Mouse (Mus musculus): ENCODE measurements around the gene Ptpn20.

Ptpn20 gene

DNA sequence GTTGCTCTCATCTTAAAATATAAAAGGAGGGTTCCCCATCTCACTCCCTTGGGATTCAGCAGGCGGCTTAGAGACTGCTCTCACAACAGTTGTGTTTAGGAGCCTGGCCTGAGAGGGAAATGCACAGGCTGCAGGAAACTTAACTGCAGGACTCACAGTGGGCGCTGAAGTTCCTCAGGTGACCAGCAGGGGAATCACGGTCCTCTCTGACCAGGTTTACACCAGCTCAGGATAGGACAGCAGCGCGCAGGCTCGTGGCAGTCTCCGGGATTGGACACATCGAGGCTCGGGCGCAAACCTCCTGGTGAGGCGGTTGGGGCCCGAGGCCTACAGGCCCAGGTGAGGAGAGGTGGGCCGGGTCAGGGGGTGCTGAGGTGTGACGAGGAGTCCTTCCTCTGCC is at the start of gene Ptpn20:
Ptpn20 (plus strand) TSS at position 257 of the 400 bp plus-strand sequence.
- peak in 1 of 2 experiments; percentile 46 for DNase-seq

DNA sequence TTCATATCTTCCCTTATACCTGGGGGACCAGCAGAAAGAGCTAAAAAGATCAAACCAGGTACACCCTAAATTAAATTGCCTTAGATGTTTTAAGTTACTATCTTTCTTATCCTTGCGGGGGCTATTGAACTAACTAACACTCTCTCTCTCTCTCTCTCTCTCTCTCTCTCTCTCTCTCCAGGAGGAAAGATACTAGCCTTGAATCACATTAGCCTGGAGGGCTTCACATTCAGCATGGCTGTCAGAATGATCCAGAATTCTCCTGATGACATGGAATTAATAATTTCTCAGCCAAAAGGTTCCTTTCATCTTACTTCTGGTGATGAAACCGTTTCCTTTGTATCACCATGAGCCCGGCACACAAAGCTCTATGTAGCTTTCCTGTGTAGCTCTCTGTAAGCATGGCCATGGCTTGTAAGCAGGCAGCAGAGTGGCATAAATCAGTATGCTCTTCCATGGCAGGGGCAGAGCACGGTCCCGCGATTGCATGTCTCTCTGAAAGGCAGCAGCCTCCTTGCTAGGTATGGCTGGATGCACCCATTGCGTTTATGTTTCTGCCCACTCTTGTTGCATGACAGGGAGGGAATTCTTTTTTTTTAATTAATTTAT is 49.3 kb upstream of the Ptpn20 start:
- DNase-seq = no peak

GRCm38 (mm10) chr14:33545565-33546143 is 43.4 kb upstream of the Ptpn20 start:
- DNase-seq = no peak

GRCm38 (mm10) chr14:33548650-33549049 is 40.4 kb upstream of the Ptpn20 start:
- DNase-seq = no peak

DNA sequence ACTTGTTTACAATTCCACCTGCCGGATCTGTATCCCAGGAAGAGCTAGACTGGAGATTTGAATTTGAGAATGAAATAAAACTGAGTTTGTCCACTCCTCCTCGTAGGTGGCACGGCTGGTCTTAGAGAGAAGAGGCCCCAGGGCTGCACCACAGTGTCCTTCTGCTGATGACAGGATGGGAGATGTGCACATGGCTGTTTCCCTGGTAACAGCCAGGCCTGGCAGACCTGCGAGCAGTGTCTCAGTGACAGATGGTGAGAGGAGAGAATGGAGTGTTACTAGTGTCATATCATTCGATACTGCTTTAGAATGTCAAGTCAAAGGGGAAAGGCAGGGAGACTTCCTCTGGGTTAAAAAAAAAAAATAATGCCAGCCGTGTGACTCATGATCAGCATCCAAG is 39.2 kb upstream of the Ptpn20 start:
- DNase-seq = no peak

- DNase-seq = no peak
Observed at GRCm38 (mm10) chr14:33570737-33571136, 18.3 kb upstream of the Ptpn20 start.

DNA sequence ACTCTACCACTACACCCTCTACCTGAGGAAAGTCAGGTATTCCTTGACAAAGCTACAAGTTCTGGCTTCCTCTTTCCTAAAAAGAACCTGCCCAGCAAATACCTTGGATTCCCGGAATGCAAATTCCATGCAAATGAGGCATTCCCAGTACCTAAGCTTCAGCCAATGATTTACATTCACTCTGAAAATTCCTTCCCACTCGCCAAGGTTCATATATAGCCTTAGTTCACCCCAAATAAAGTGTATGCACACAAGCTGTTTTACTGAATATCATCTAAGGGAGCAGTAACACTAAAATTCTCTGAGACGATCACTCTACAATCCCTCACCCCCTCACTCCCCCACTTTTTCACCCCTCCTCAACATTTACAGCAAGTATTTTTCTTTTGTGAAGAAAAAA is 15.4 kb upstream of the Ptpn20 start:
- DNase-seq = no peak

- peak in 1 of 2 experiments; percentile 4 for DNase-seq
Observed at GRCm38 (mm10) chr14:33579771-33580484, 9.1 kb upstream of the Ptpn20 start.

- no peak for DNase-seq
Observed at GRCm38 (mm10) chr14:33598376-33599130, 9.5 kb downstream of the Ptpn20 start.

- no peak for DNase-seq
Observed at GRCm38 (mm10) chr14:33607431-33607830, 18.4 kb downstream of the Ptpn20 start.

DNA sequence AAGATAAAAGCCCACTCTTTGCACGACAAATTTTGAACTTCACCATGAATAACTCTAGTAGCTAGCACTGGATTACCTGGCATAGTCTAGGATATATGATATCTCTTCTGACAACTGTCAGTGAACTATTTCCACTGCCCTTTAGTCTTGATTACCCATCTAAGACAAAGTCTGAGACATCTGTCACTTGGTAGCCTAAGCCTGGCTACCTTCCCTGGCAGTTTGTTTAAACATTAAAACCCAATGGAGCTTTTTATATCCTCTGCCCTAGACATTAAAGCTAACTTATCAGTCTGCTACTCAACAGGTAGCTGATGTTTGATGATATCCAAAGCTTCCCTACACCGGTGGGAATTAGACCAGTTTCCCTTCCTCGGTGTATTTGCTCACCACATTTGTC is 36.0 kb downstream of the Ptpn20 start:
- DNase-seq = peak; percentile 36 to 53

DNA sequence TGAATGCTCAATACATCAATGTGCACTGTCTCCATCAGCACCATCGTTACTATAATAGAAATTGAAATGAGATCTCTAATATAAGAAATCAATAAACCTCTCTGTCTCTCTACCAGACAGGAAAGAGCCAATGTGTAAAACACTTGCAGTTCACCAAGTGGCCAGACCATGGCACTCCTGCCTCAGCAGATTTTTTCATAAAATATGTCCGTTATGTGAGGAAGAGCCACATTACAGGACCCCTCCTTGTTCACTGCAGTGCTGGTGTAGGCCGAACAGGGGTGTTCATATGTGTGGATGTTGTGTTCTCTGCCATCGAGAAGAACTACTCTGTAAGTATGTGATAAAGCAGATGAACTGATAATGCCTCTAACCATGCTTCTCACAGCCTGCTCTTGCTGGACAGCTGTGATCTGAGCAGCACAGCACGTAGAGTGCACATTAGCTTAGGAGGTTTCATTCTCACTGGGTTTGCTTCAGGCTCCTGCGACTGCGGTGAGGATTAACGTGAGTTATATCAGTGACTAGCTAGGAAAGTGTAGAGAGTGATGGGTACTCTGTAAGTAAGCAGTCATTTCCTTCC is 43.9 kb downstream of the Ptpn20 start:
- DNase-seq = peak in 1 of 2 experiments; percentile 46

GRCm38 (mm10) chr14:33634354-33634753 is 45.3 kb downstream of the Ptpn20 start:
- no peak for DNase-seq

GRCm38 (mm10) chr14:33634774-33635173 is 45.8 kb downstream of the Ptpn20 start:
- DNase-seq = no peak

DNA sequence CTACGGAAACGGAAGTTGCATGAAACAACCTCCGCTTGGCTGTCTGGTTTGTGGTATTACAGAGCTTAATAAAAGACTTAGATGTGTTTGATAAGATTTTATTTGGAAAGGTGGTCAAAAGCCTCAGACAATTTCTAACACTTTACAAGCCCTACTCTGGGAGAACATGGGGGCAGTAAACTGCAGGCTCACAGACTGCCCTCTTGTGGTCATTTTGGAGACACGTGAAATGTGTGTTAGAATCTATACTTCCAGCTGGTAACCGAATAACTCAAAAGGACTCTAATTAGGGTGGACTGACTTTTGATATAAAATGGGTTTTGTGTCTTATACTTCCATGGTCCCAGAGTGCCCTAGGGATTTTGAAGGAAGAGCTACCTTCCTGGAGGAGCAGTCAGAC is 50.4 kb downstream of the Ptpn20 start:
- peak in 1 of 2 experiments; percentile 17 for DNase-seq

DNA sequence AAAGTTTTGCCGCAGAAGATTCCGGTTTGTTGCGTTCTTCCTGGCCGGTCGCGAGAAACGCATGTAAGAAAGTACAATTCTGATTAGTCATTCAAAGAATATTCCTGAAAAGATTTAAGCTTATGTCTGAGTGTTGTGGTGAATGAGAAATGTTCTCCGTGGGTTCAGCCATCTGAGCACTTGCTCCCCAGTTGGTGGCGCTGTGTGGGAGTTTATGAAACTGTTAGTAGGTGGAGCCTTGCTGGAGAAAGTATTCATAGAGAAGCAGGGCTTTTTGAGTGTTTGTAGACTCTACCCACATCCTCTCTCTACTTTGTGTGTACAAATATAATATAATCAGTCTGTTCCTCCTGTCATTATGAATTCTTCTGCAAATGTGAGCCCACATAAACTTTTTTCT is 61.7 kb downstream of the Ptpn20 start:
- DNase-seq = peak; percentile 29 to 74

DNA sequence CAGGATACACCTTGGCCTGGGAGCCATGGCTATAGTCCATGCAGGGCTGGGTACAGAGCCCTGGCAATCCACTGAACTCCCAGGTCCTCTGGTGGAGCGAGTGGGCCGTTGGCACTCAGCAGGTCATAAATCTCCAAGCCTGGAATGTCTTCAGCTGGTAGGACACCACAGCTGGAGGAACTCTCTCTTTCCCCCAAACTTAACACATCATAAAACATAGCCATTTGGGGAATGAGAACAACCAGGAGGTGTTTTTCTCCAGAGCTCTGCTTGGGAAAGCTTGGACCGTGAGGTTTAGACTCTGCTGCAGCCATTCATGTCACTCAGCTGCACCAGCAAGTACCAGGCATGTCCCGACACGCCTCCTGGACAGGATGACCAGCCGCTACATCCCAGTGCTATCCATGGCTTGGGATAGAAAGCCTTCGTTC is 68.5 kb downstream of the Ptpn20 start:
- no peak for DNase-seq

GRCm38 (mm10) chr14:33658331-33658730 is 69.3 kb downstream of the Ptpn20 start:
- no peak for DNase-seq

DNA sequence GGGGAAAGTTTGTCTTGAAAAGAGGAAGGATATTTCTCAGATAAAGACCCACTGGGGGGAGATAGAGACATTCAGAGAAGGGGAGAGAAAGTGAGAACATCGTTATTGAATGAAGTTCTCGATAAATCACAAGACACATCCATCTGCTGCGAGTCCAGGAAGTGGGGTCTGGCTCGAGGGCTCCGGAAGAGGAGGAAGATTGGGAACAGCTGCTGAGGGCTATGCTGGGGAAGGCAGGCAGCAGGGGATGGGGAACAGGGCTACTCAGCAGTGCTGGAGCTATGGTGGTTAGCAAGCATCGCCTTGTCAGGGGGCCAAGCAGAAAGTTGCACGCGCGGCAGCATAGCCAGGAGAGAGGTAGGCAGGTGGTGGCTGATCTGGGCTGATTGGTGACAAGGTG is 73.1 kb downstream of the Ptpn20 start:
- DNase-seq = peak; percentile 23 to 34

- DNase-seq = no peak
Observed at GRCm38 (mm10) chr14:33666301-33666700, 77.3 kb downstream of the Ptpn20 start.

DNA sequence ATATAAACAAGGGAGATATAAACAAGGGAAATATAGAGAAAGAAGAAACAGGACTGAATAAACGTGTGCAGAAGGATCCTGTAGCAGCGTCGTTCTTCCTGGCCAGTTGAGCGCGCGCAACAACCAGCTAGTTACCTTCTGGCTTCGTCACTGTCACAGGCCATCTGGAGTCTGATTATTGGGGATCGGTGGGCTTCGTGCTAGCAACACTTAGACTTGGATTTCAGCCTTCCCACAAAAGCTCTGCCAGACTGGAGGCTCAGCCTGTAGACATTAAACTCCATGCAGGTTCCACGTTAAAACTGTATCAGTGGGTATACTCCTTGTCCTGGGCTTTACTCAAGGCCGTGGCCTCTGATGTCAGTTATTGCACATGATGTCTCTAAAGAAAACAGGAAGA is 80.9 kb downstream of the Ptpn20 start:
- DNase-seq = no peak

GRCm38 (mm10) chr14:33673350-33674087 is 84.5 kb downstream of the Ptpn20 start:
- peak; percentile 64 to 84 for DNase-seq

Measured in kidney, postnatal 36 days (tissue).